Mouse (Mus musculus): ENCODE measurements around the gene Pigq. TPM values are rescaled to one million over a fixed set of nuclear protein-coding genes. Genes with fewer than 3 reads are reported as not detected.

The Pigq gene
- polyA plus RNA-seq, 1 experiment from 2014 or later: 59.7 TPM

- Histone ChIP-seq H3K27ac (ENCODE audit: low read length) (peak overlapping the region; percentile 66), H3K27me3 (replicated peaks; ENCODE audit: control insufficient read depth, insufficient read depth, low read length) (no peaks in the 10 kb centered on the region), H3K9ac (ENCODE audit: low read depth, low read length) (peak overlapping the region; percentile 88), H3K4me2 (ENCODE audit: low read depth, low read length) (peak overlapping the region; percentile 86), H3K36me3 (ENCODE audit: control insufficient read depth, insufficient read depth, low read length) (no peaks in the 10 kb centered on the region), H3K4me1 (ENCODE audit: control insufficient read depth, insufficient read depth, low read length) (peaks cover 27% of the 10 kb centered on the region), H3K9me3 (ENCODE audit: control insufficient read depth, low read length) (no peaks in the 10 kb centered on the region), H3K4me3 (ENCODE audit: low read length) (peak overlapping the region; percentile 97)
- no peak for ATAC-seq
- 78% methylated on average over 9 of the region's 9 CpGs for WGBS
Observed at GRCm38 (mm10) chr17:25918037-25918750, 26.5 kb downstream of the Pigq start.

- Histone ChIP-seq H3K27me3 (replicated peaks; ENCODE audit: control insufficient read depth, insufficient read depth, low read length) (no peaks in the 10 kb centered on the region), H3K9ac (ENCODE audit: low read depth, low read length) (peak overlapping the region; percentile 88; the same call in 1 of the 2 replicates), H3K9me3 (ENCODE audit: control insufficient read depth, low read length) (no peaks in the 10 kb centered on the region), H3K4me1 (ENCODE audit: control insufficient read depth, insufficient read depth, low read length) (peaks cover 28% of the 10 kb centered on the region), H3K36me3 (ENCODE audit: control insufficient read depth, insufficient read depth, low read length) (no peaks in the 10 kb centered on the region), H3K4me2 (ENCODE audit: low read depth, low read length) (peak overlapping the region; percentile 86; the same call in 1 of the 2 replicates), H3K4me3 (ENCODE audit: low read length) (no peak overlapping the region), H3K27ac (ENCODE audit: low read length) (peak overlapping the region; percentile 66)
- no peak for ATAC-seq
- 61% methylated on average over 8 of the region's 8 CpGs for WGBS
Observed at GRCm38 (mm10) chr17:25916931-25917647, 27.6 kb downstream of the Pigq start.

GRCm38 (mm10) chr17:25914295-25914694 lies 30.4 kb downstream of the Pigq start:
- 67% methylated on average over 4 of the region's 4 CpGs for WGBS
- Histone ChIP-seq H3K27me3 (replicated peaks; ENCODE audit: control insufficient read depth, insufficient read depth, low read length) (no peaks in the 10 kb centered on the region), H3K4me3 (ENCODE audit: low read length) (no peak overlapping the region), H3K36me3 (ENCODE audit: control insufficient read depth, insufficient read depth, low read length) (no peaks in the 10 kb centered on the region), H3K27ac (ENCODE audit: low read length) (no peak overlapping the region), H3K4me2 (ENCODE audit: low read depth, low read length) (no peak overlapping the region), H3K4me1 (ENCODE audit: control insufficient read depth, insufficient read depth, low read length) (peaks cover 31% of the 10 kb centered on the region), H3K9me3 (ENCODE audit: control insufficient read depth, low read length) (no peaks in the 10 kb centered on the region), H3K9ac (ENCODE audit: low read depth, low read length) (no peak overlapping the region)
- no peak for ATAC-seq

- 77% methylated on average over 1 of the region's 1 CpGs for WGBS
- H3K4me2 ChIP-seq (ENCODE audit: low read depth, low read length): no peak overlapping the region
- H3K4me1 ChIP-seq (ENCODE audit: control insufficient read depth, insufficient read depth, low read length): peaks cover 31% of the 10 kb centered on the region
- no peaks in the 10 kb centered on the region for H3K36me3 ChIP-seq (ENCODE audit: control insufficient read depth, insufficient read depth, low read length)
- H3K27ac ChIP-seq (ENCODE audit: low read length): peak overlapping the region; percentile 11; the same call in 1 of the 2 replicates
- no peaks in the 10 kb centered on the region for H3K27me3 ChIP-seq (replicated peaks; ENCODE audit: control insufficient read depth, insufficient read depth, low read length)
- H3K4me3 ChIP-seq (ENCODE audit: low read length): no peak overlapping the region
- no peak for ATAC-seq
- H3K9me3 ChIP-seq (ENCODE audit: control insufficient read depth, low read length): no peaks in the 10 kb centered on the region
- no peak overlapping the region for H3K9ac ChIP-seq (ENCODE audit: low read depth, low read length)
Observed at GRCm38 (mm10) chr17:25913877-25914275, 30.9 kb downstream of the Pigq start.

GRCm38 (mm10) chr17:25913186-25913876 lies 31.4 kb downstream of the Pigq start:
- peak overlapping the region; percentile 11 for H3K27ac ChIP-seq (ENCODE audit: low read length)
- no peaks in the 10 kb centered on the region for H3K36me3 ChIP-seq (ENCODE audit: control insufficient read depth, insufficient read depth, low read length)
- H3K9ac ChIP-seq (ENCODE audit: low read depth, low read length): no peak overlapping the region
- ATAC-seq: no peak
- H3K4me3 ChIP-seq (ENCODE audit: low read length): no peak overlapping the region
- H3K4me1 ChIP-seq (ENCODE audit: control insufficient read depth, insufficient read depth, low read length): peaks cover 28% of the 10 kb centered on the region
- no peak overlapping the region; the same call in 1 of the 2 replicates for H3K4me2 ChIP-seq (ENCODE audit: low read depth, low read length)
- H3K27me3 ChIP-seq (replicated peaks; ENCODE audit: control insufficient read depth, insufficient read depth, low read length): no peaks in the 10 kb centered on the region
- WGBS: 75% methylated on average over 14 of the region's 14 CpGs
- H3K9me3 ChIP-seq (ENCODE audit: control insufficient read depth, low read length): no peaks in the 10 kb centered on the region

GRCm38 (mm10) chr17:25911816-25912215 lies 32.9 kb downstream of the Pigq start:
- no peak overlapping the region for H3K9ac ChIP-seq (ENCODE audit: low read depth, low read length)
- H3K27ac ChIP-seq (ENCODE audit: low read length): no peak overlapping the region
- ATAC-seq: no peak
- H3K4me2 ChIP-seq (ENCODE audit: low read depth, low read length): no peak overlapping the region
- no peak overlapping the region for H3K4me3 ChIP-seq (ENCODE audit: low read length)
- no peaks in the 10 kb centered on the region for H3K27me3 ChIP-seq (replicated peaks; ENCODE audit: control insufficient read depth, insufficient read depth, low read length)
- no peaks in the 10 kb centered on the region for H3K36me3 ChIP-seq (ENCODE audit: control insufficient read depth, insufficient read depth, low read length)
- peaks cover 13% of the 10 kb centered on the region for H3K4me1 ChIP-seq (ENCODE audit: control insufficient read depth, insufficient read depth, low read length)
- WGBS: 85% methylated on average over 4 of the region's 4 CpGs
- H3K9me3 ChIP-seq (ENCODE audit: control insufficient read depth, low read length): no peaks in the 10 kb centered on the region

- H3K27ac ChIP-seq (ENCODE audit: low read length): no peak overlapping the region
- no peak overlapping the region for H3K9ac ChIP-seq (ENCODE audit: low read depth, low read length)
- H3K4me1 ChIP-seq (ENCODE audit: control insufficient read depth, insufficient read depth, low read length): peaks cover 3% of the 10 kb centered on the region; the same call in 1 of the 2 replicates
- H3K9me3 ChIP-seq (ENCODE audit: control insufficient read depth, low read length): no peaks in the 10 kb centered on the region
- no peak overlapping the region for H3K4me3 ChIP-seq (ENCODE audit: low read length)
- no peak for ATAC-seq
- no peaks in the 10 kb centered on the region for H3K36me3 ChIP-seq (ENCODE audit: control insufficient read depth, insufficient read depth, low read length)
- H3K27me3 ChIP-seq (replicated peaks; ENCODE audit: control insufficient read depth, insufficient read depth, low read length): no peaks in the 10 kb centered on the region
- whole genome bisulfite sequencing: 88% methylated on average over 2 of the region's 2 CpGs
- no peak overlapping the region for H3K4me2 ChIP-seq (ENCODE audit: low read depth, low read length)
Observed at GRCm38 (mm10) chr17:25907640-25908039, 37.1 kb downstream of the Pigq start.

GRCm38 (mm10) chr17:25903061-25903460 lies 41.7 kb downstream of the Pigq start:
- 84% methylated on average over 3 of the region's 3 CpGs for WGBS

GRCm38 (mm10) chr17:25900193-25900592 lies 44.5 kb downstream of the Pigq start:
- WGBS: 97% methylated on average over 1 of the region's 1 CpGs
- Histone ChIP-seq H3K27me3 (replicated peaks; ENCODE audit: control insufficient read depth, insufficient read depth, low read length) (no peaks in the 10 kb centered on the region), H3K4me3 (ENCODE audit: low read length) (no peak overlapping the region), H3K9me3 (ENCODE audit: control insufficient read depth, low read length) (no peaks in the 10 kb centered on the region), H3K36me3 (ENCODE audit: control insufficient read depth, insufficient read depth, low read length) (0 out of 2 replicates have a peak, but pooled peaks cover 5% of the 10 kb centered on the region), H3K4me2 (ENCODE audit: low read depth, low read length) (no peak overlapping the region), H3K27ac (ENCODE audit: low read length) (no peak overlapping the region), H3K4me1 (ENCODE audit: control insufficient read depth, insufficient read depth, low read length) (no peaks in the 10 kb centered on the region), H3K9ac (ENCODE audit: low read depth, low read length) (no peak overlapping the region)
- ATAC-seq: no peak

More at GRCm38 (mm10) chr17:25903061-25903460, 41.7 kb downstream of the Pigq start:
- no peaks in the 10 kb centered on the region for H3K4me1 ChIP-seq (ENCODE audit: control insufficient read depth, insufficient read depth, low read length)
- no peaks in the 10 kb centered on the region for H3K27me3 ChIP-seq (replicated peaks; ENCODE audit: control insufficient read depth, insufficient read depth, low read length)
- H3K4me3 ChIP-seq (ENCODE audit: low read length): no peak overlapping the region
- H3K4me2 ChIP-seq (ENCODE audit: low read depth, low read length): no peak overlapping the region
- H3K36me3 ChIP-seq (ENCODE audit: control insufficient read depth, insufficient read depth, low read length): 0 out of 2 replicates have a peak, but pooled peaks cover 5% of the 10 kb centered on the region
- no peak overlapping the region for H3K27ac ChIP-seq (ENCODE audit: low read length)
- H3K9ac ChIP-seq (ENCODE audit: low read depth, low read length): no peak overlapping the region
- H3K9me3 ChIP-seq (ENCODE audit: control insufficient read depth, low read length): no peaks in the 10 kb centered on the region
- no peak for ATAC-seq
